Mouse (Mus musculus) bone marrow macrophage, adult 2 months (primary cell): ENCODE data around the gene Dtymk. TPM values are rescaled to one million over a fixed set of nuclear protein-coding genes. Genes with fewer than 3 reads are reported as not detected.
A peak's percentile ranks its signal among the peaks of the same experiment; 100 is the strongest.

Experiments
- H3K27ac ChIP-seq: 2 replicates; pipeline ENCODE4 v1.5.1; 2012; ENCODE audit warnings: low read depth, low read length; ENCODE audit not compliant: insufficient read depth
- H3K4me1 ChIP-seq: 2 replicates; pipeline ENCODE4 v1.6.1; 2012; ENCODE audit warnings: low read length; ENCODE audit not compliant: control insufficient read depth, insufficient read depth
- H3K4me3 ChIP-seq: 2 replicates; pipeline ENCODE4 v1.5.1; 2012; ENCODE audit warnings: mild to moderate bottlenecking, low read length, moderate library complexity; ENCODE audit not compliant: insufficient read depth
- CTCF ChIP-seq: IDR thresholded peaks from 2 replicates; pipeline ENCODE4 v1.5.1; 2012; ENCODE audit warnings: low read depth, mild to moderate bottlenecking, low read length, moderate library complexity
- POLR2A ChIP-seq: IDR thresholded peaks from 2 replicates; pipeline ENCODE4 v1.6.1; 2012; ENCODE audit warnings: mild to moderate bottlenecking, low read depth, low read length, borderline replicate concordance
- polyA plus RNA-seq: library from polyadenylated mRNA; stranded (reverse); fragments of >200 nt; gene quantifications from 2 replicates; pipeline ENCODE4 v1.2.4, GENCODE M21; 2012; ENCODE audit not compliant: missing spikeins, insufficient read depth, insufficient read length

Dtymk gene
- polyA plus RNA-seq, 1 experiment = 36.8 TPM

DNA sequence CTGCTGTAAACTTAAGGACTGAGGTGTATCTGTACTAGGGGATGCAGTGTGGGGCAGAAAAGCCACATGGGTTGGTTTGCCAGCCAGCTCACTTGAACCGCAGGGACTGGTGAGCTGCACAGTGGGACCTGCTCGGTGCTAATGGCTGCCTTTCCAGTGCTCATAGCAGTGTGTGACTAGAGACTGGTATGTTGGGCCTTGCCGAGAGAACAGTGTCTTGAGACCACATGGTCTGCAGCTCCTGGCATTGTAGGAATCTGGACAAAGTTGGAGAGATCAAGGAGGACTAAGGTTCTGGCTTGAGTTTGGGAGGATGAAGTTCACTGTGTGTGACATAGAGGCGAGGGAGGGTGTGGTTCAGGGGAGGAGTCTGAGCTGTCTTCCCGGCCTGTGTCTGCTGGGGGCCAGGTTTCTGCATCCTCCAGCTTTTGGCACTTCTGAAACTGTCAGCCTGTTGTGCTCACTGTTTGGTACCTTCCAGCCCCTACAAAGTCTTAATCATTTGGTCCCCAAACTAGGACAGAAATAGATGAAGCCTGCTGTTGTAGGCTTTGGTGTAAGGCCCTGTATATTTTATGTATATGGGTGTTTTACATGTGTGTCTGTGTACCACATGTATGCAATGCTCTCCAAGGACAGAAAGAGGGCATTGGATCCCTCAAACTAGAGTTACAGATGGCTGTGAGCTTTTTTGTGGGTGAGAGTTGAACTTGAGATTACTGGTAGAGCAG is 3.7 kb upstream of the Dtymk start:
- Histone ChIP-seq H3K27ac (no peak overlapping the region), H3K4me3 (no peak overlapping the region), H3K4me1 (peaks cover 14% of the 10 kb centered on the region)
- TF ChIP-seq POLR2A = no peak
- TF ChIP-seq CTCF = no peak

DNA sequence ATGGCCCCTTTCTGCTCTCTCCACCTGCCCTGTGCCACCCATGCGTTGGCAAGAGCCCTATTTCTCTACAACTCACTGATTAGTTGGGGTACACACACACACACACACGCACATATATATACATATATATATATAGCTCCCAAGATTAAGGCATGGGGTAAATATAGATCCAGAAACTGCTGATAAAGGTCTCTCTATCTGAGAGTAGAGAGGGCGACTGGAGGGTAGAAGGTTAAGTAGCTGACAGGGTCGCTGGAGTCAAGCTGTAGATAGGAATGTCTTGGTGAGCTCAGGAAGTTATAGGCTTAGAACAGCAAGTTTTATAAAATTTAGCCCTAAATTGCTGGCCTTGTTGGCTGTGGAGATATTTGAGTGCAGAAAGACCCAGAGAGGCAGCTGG is 3.1 kb upstream of the Dtymk start:
- H3K4me3 ChIP-seq = peak overlapping the region; percentile 87
- H3K4me1 ChIP-seq = peaks cover 14% of the 10 kb centered on the region
- TF ChIP-seq POLR2A (no peak), CTCF (no peak)
- no peak overlapping the region for H3K27ac ChIP-seq

DNA sequence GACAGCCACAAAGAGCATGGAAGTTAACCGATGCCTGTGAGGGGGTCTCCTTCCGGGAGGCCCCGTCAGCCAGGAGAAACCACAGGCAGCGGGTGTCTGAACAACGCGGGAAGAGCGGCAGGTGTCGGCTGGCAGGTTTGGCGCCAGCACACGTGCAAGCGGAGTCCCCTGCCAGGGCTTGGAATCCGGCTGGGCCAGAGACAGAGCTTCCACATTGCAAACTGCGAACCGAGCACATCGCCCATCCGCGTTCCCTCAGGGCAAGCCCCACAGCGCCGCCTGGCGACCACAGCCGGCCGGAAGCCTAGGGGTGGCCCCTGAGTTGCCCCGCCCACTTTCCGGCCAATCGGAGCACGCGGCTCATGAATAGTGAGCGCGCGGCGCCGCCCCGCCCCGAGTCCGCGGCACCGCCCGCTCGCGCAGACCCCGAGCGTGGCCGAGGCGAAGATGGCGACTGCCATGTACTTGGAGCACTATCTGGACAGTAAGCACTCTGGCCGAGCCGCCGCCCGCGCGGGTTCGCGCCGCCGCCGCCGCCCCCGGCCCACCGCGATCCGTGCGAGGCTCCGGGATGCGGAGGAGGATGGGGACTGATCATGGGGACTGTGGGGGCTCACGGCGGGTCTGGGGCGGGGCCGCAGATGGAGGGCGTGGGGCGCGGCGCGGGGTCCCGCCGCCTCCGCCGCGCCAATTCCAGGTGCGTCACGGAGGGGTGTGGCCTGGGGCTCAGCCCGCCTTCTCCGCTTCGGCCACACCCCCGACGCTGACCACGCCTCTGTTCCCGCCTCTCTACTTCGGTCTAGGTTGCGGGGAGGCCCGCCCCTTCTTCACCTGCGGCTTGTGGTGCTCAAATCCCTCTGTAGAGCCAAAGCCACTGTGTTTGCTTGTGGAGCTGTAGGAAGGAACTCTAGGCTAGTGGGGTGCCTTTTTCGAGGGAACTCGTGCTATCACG is 2.1 kb upstream of the Dtymk start, which contains the start of gene Ing5:
Gene Ing5 (plus strand): TSS at position 410 of the 952 bp plus-strand sequence.
- peaks cover 14% of the 10 kb centered on the region for H3K4me1 ChIP-seq
- no peak for TF ChIP-seq POLR2A
- TF ChIP-seq CTCF = 0 out of 2 replicates have a peak, but pooled peaks have one; percentile 10
- peak within 1 kb of the TSS; percentile 87 for H3K4me3 ChIP-seq
- H3K27ac ChIP-seq = peak within 1 kb of the TSS; percentile 91

DNA sequence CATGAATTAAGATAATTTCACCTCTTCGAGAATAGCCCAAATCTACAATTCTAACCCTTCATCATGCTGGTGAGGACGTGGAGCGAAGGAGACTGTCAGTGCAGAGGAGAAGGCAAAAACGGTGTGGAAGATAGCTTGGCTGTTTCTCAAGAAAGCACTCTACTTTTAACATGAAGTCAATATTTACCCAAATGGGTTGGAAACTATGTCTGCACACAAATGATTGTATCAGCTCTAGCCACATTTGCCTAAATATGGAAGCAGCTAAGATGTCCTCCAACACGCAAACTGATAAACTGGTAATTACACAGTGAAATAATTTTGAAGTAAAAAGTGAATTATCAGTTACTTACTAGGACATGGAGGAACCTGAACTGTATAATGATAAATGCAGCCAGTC is 1.0 kb upstream of the Dtymk start:
- Histone ChIP-seq H3K4me3 (peak overlapping the region; percentile 29), H3K27ac (peak overlapping the region; percentile 91), H3K4me1 (peaks cover 16% of the 10 kb centered on the region)
- TF ChIP-seq POLR2A = no peak
- TF ChIP-seq CTCF = no peak

DNA sequence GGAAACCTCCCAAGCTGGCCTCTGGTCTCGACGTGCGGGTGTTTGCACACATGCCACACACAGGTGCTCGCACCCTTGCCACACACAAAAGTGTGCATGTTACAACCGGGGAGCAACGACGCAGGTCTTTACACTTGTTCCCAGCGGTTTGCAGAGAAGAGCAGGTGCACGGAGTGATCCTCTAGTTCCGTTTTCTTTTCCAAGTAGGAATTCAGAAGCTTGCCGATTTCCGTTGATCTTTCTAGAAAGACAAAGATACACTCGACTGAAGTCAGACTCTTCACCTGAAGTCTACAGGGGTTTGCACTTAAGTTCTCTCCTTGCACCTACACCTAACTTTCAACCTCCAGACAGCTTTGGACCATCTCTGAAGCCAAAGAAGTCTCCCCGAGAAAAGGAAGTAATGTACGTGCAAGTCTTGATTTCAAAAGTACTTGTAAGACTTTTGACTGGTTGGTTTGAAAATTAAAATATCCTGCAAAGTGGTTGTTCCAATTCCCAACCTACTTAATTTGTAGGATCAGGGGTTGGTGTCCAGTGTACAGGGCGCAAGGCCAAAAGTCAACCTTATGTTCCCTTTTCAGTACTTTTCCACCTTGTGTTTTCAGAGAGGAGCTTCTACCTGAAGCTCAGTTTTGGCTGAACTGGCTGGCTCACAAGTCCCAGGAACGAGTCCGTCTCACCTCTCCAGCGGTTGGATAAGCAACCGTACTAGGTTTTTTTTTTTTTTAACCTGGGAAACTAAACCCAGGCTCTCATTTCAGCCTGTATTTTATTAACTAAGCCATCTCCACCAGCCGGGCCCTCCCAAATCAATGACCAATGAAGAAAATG is 847 bp downstream of the Dtymk start:
- peaks cover 18% of the 10 kb centered on the region for H3K4me1 ChIP-seq
- peak overlapping the region; percentile 60; the same call in 1 of the 2 replicates for H3K27ac ChIP-seq
- no peak for TF ChIP-seq POLR2A
- no peak for TF ChIP-seq CTCF
- H3K4me3 ChIP-seq = peak overlapping the region; percentile 90

DNA sequence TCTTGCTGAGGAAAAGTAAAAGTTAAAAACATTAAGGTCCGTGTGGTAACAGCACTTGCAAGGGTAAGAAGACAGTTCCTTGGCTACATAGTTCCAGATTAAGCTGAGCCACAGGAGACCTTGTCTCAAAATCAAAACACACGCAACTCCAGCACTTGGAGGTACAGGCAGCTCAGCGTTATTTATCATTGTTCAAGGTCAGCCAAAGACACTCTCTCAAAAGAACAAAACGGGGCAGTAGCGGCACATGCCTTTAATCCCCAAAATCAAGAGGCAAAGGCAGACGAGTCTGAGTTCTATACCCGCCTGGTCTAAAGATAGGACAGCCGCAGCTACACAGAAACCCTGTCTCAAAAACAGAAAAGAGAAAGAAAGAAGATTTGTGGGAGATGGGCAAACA is 5.8 kb downstream of the Dtymk start:
- Histone ChIP-seq H3K27ac (no peak overlapping the region), H3K4me1 (peaks cover 7% of the 10 kb centered on the region), H3K4me3 (no peak overlapping the region)
- TF ChIP-seq CTCF (no peak), POLR2A (no peak)

DNA sequence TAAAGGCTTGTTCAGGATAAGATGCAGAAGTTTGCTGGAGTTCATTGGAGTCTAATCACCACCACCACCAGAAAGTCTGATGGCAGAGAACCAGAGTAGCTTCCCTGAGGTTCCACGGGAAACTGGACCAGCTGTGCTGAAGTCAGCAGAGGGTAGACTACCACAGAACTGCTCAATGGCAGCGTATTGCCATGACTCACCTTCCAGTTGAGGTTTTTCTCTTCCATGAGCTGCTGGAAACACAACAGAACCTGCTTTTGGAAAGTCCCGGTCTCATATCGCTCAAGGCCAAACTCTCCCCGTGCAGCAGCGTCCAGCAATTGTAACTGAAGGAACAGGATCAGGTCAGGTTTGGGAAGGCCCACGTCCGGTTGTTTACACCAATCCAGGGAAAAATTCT is 7.2 kb downstream of the Dtymk start:
- Histone ChIP-seq H3K27ac (no peak overlapping the region), H3K4me1 (peaks cover 3% of the 10 kb centered on the region; the same call in 1 of the 2 replicates), H3K4me3 (no peak overlapping the region)
- TF ChIP-seq POLR2A = no peak
- TF ChIP-seq CTCF = no peak

DNA sequence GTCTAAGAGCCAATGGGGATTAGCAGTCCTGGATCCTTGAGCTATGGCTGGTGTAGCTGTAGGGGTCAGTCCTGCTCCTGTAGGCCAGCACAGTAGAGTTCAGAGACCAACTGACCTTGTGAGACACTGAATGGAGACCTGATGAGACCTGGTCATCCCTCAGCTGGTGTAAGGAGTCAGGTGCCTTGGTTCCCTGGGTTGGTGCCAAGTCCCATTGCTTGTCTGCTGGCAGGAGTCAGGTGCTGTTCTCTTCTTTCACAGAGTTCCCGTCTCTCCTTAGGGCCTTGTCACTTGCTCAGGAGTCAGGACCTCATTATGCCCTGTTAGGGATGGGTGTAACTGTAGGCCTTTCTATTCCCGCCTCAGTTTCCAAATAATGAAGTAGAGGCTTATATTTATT is 14.8 kb downstream of the Dtymk start:
- Histone ChIP-seq H3K4me3 (no peak overlapping the region), H3K4me1 (no peaks in the 10 kb centered on the region), H3K27ac (no peak overlapping the region)
- no peak for TF ChIP-seq CTCF
- TF ChIP-seq POLR2A = no peak

DNA sequence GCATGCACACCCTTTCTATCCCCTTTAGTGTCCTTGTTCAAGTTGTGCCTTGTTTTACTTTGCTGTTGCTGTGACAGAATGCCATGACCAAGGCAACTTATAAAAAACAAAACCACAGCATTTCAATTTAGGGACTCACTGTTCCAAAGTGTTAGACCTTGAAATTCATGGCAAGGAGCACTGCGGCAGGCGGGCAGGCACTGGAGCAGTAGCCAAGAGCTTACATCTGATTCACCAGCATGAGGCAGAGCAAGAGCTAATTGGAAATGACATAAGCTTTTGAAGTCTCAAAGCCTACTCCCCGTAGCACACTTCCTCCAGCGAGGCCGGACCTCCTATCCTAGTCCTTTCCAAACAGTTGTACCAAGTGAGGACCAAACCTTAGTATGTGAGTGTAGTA is 25.0 kb downstream of the Dtymk start:
- TF ChIP-seq POLR2A = no peak
- no peak for TF ChIP-seq CTCF
- no peak overlapping the region for H3K27ac ChIP-seq
- H3K4me3 ChIP-seq = no peak overlapping the region
- H3K4me1 ChIP-seq = no peaks in the 10 kb centered on the region

DNA sequence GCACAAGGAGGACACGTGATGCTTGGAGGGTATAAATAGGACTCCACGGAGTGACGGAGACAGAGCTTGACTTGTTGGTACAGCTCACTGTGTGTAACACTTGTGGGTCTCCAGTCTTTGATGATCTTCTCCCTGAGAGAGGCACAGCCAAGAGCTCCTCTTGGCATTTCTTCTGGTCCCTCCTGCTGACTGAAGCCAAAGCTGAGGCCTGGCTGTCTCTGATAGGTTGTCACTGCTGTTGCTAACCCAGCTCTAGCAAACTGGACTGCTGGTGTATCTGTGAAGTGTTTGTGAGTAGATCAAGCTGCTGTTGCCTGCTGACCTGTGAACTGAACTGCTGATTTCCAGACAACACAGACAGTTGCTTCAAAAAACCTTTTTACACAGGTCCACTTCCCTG is 31.8 kb downstream of the Dtymk start:
- Histone ChIP-seq H3K27ac (no peak overlapping the region), H3K4me3 (no peak overlapping the region), H3K4me1 (peaks cover 8% of the 10 kb centered on the region)
- TF ChIP-seq CTCF (no peak), POLR2A (no peak)
